In genomic region chr16:13423587-13424355, GRCm38 (mm10) we compare ENCODE assay signal across 30 mouse cellular contexts.
A peak's percentile ranks its signal among the peaks of the same experiment; 100 is the strongest.
DNase-seq lines count a peak whose midpoint lies in the region; ATAC-seq and TF ChIP-seq lines count a peak whose summit lies in the region.
"Had no signal": no experiment of that assay in that cellular context is flagged by ENCODE, and none has a peak within 500 bp of the region (broad histone marks: within the 10 kb centered on the region; RNA-seq: fewer than 3 reads in every experiment).

No protein-coding gene starts in this region.

- no peaks in the 10 kb centered on the region for H3K36me3 ChIP-seq in liver, embryonic 12.5 days
- no peaks in the 10 kb centered on the region for H3K36me3 ChIP-seq in liver, embryonic 11.5 days (ENCODE audit: control insufficient read depth, insufficient read depth, low read length)
- peaks cover 0 to 42% of the 10 kb centered on the region in 2 experiments; a peak in 2 of 4 replicates for H3K36me3 ChIP-seq in MEL (ENCODE audit: control insufficient read depth in 1 of 2, insufficient read depth in 2 of 2, low read length in 2 of 2)
- H3K36me3 ChIP-seq: embryonic facial prominence, embryonic 13.5 days; forebrain, embryonic 10.5 days; forebrain, embryonic 15.5 days; heart, embryonic 15.5 days; hindbrain, embryonic 12.5 days; intestine, embryonic 15.5 days; neural tube, embryonic 15.5 days had no signal

- H3K79me2 ChIP-seq in MEL (ENCODE audit: control insufficient read depth, insufficient read depth, low read length, poor library complexity): no peaks in the 10 kb centered on the region

- H3K4me2 ChIP-seq in liver, embryonic 12.5 days: no peak overlapping the region
- no peak overlapping the region for H3K4me2 ChIP-seq in liver, embryonic 11.5 days
- H3K4me2 ChIP-seq: embryonic facial prominence, embryonic 13.5 days; forebrain, embryonic 15.5 days; heart, embryonic 15.5 days; hindbrain, embryonic 12.5 days; intestine, embryonic 15.5 days; neural tube, embryonic 15.5 days had no signal

- ATAC-seq in liver, embryonic 12.5 days: no peak
- ATAC-seq in liver, embryonic 11.5 days (replicated peaks; ENCODE audit: low FRiP score): no peak
- ATAC-seq in neutrophil, adult 5-6 weeks (ENCODE audit: extremely low read depth, insufficient number of reproducible peaks, low FRiP score, poor library complexity, severe bottlenecking): peak; percentile 81
- ATAC-seq: forebrain, embryonic 15.5 days; intestine, embryonic 15.5 days had no signal

- H3K27me3 ChIP-seq in liver, embryonic 12.5 days (replicated peaks): no peaks in the 10 kb centered on the region
- no peaks in the 10 kb centered on the region for H3K27me3 ChIP-seq in liver, embryonic 11.5 days (replicated peaks; ENCODE audit: control insufficient read depth, insufficient read depth, low read length)
- no peaks in the 10 kb centered on the region for H3K27me3 ChIP-seq in MEL (ENCODE audit: control insufficient read depth in 1 of 2, insufficient read depth in 2 of 2, low read length in 2 of 2)
- H3K27me3 ChIP-seq: embryonic facial prominence, embryonic 13.5 days; forebrain, embryonic 15.5 days; heart, embryonic 15.5 days; hindbrain, embryonic 12.5 days; intestine, embryonic 15.5 days; neural tube, embryonic 15.5 days had no signal

- WGBS in liver, embryonic 12.5 days (ENCODE audit: insufficient replicate concordance): 34% methylated on average over 8 of the region's 8 CpGs
- WGBS in liver, embryonic 11.5 days: 49% methylated on average over 8 of the region's 8 CpGs

- no peak overlapping the region for H3K4me3 ChIP-seq in liver, embryonic 12.5 days
- no peak overlapping the region for H3K4me3 ChIP-seq in liver, embryonic 11.5 days (ENCODE audit: low read depth, low read length)
- no peak overlapping the region for H3K4me3 ChIP-seq in MEL (ENCODE audit: control insufficient read depth in 1 of 2, insufficient read depth in 1 of 2, low read depth in 2 of 2, low read length in 2 of 2)
- H3K4me3 ChIP-seq: embryonic facial prominence, embryonic 13.5 days; forebrain, embryonic 10.5 days; forebrain, embryonic 15.5 days; gastrocnemius, adult 2 months; heart, embryonic 15.5 days; hindbrain, embryonic 12.5 days; intestine, embryonic 15.5 days; neural tube, embryonic 15.5 days had no signal

- H3K27ac ChIP-seq in liver, embryonic 12.5 days: peak overlapping the region; percentile 2; the same call in 1 of the 2 replicates
- no peak overlapping the region for H3K27ac ChIP-seq in liver, embryonic 11.5 days (ENCODE audit: low read depth, low read length)
- H3K27ac ChIP-seq in MEL (ENCODE audit: control insufficient read depth, low read depth, low read length): no peak overlapping the region
- H3K27ac ChIP-seq: embryonic facial prominence, embryonic 13.5 days; forebrain, embryonic 10.5 days; forebrain, embryonic 15.5 days; gastrocnemius, adult 2 months; heart, embryonic 15.5 days; hindbrain, embryonic 12.5 days; hindbrain, postnatal 0 days; intestine, embryonic 15.5 days; liver, embryonic 14.5 days; neural tube, embryonic 15.5 days had no signal

- H3K9me3 ChIP-seq in liver, embryonic 12.5 days (replicated peaks): no peaks in the 10 kb centered on the region
- H3K9me3 ChIP-seq in liver, embryonic 11.5 days (ENCODE audit: control insufficient read depth, low read length): no peaks in the 10 kb centered on the region
- H3K9me3 ChIP-seq in MEL (replicated peaks; ENCODE audit: insufficient read depth, low read length): no peaks in the 10 kb centered on the region
- H3K9me3 ChIP-seq: embryonic facial prominence, embryonic 13.5 days; forebrain, embryonic 10.5 days; forebrain, embryonic 15.5 days; heart, embryonic 15.5 days; hindbrain, embryonic 12.5 days; intestine, embryonic 15.5 days; neural tube, embryonic 15.5 days had no signal

- no peak for DNase-seq in liver, embryonic 11.5 days (ENCODE audit: low spot score)
- DNase-seq in 416B (ENCODE audit: low read depth) (peak; percentile 74), MEL (ENCODE audit: low read depth, low spot score) (peak; percentile 28)
- no peak for DNase-seq in cerebellum, postnatal 36 days
- DNase-seq in kidney, postnatal 4 days: no peak
- DNase-seq: adrenal gland, postnatal 14 days; cerebellum, adult 11 months; cerebellum, adult 9-10 months; gastrocnemius, adult 2 months; gastrocnemius, postnatal 36 days; heart, postnatal 36 days; kidney, adult 2 months; kidney, postnatal 36 days; left cerebral cortex, postnatal 4 days; lung, adult 2 months; lung, postnatal 10 days; midbrain, embryonic 14.5 days; right cerebral cortex, postnatal 25 days; thymus, postnatal 36 days had no signal

- no peak for TF ChIP-seq POLR2A in MEL (IDR thresholded peaks at IDR 0.05; ENCODE audit: control insufficient read depth in 1 of 2, insufficient read depth in 1 of 2, low read depth in 1 of 2, low read length in 2 of 2, poor library complexity in 1 of 2)

- H3K4me1 ChIP-seq in liver, embryonic 12.5 days: peaks cover 37% of the 10 kb centered on the region; the same call in 1 of the 2 replicates
- H3K4me1 ChIP-seq in liver, embryonic 11.5 days (replicated peaks; ENCODE audit: control insufficient read depth, insufficient read depth, low read length): peaks cover 5% of the 10 kb centered on the region
- H3K4me1 ChIP-seq in MEL (ENCODE audit: control insufficient read depth in 1 of 2, insufficient read depth in 2 of 2, low read length in 2 of 2): peaks cover 15 to 45% of the 10 kb centered on the region in 2 experiments
- H3K4me1 ChIP-seq: forebrain, embryonic 10.5 days; forebrain, embryonic 15.5 days; hindbrain, embryonic 12.5 days; intestine, embryonic 15.5 days; neural tube, embryonic 15.5 days had no signal

- H3K9ac ChIP-seq in liver, embryonic 12.5 days: no peak overlapping the region
- no peak overlapping the region for H3K9ac ChIP-seq in liver, embryonic 11.5 days (ENCODE audit: low read depth, low read length)
- no peak overlapping the region for H3K9ac ChIP-seq in MEL (ENCODE audit: control insufficient read depth, low read depth, low read length, poor library complexity, severe bottlenecking)
- H3K9ac ChIP-seq: embryonic facial prominence, embryonic 13.5 days; forebrain, embryonic 15.5 days; heart, embryonic 15.5 days; hindbrain, embryonic 12.5 days; intestine, embryonic 15.5 days; liver, embryonic 14.5 days; neural tube, embryonic 15.5 days had no signal

- no peak for TF ChIP-seq CTCF in MEL (IDR thresholded peaks at IDR 0.05 in 2 of 3, conservative IDR thresholded peaks at IDR 0.05 in 1 of 3; ENCODE audit: control insufficient read depth in 1 of 3, insufficient read depth in 1 of 3, low read depth in 2 of 3, low read length in 3 of 3, poor library complexity in 1 of 3, severe bottlenecking in 1 of 3)

- no peak for TF ChIP-seq RAD21 in MEL (IDR thresholded peaks at IDR 0.05; ENCODE audit: low read depth, low read length)

- 0 out of 4 replicates have a peak, but pooled peaks of 1 of the 2 experiments have one; percentile 8 for TF ChIP-seq EP300 in MEL (IDR thresholded peaks at IDR 0.05; ENCODE audit: low read depth in 1 of 2, low read length in 2 of 2)

TF ChIP-seq in MEL, 35 proteins besides CTCF, POLR2A, EP300 and RAD21:
- TF ChIP-seq ZNF384 (IDR thresholded peaks at IDR 0.05; ENCODE audit: low read depth, low read length): peak; percentile 32; the same call in 1 of the 2 replicates
- TF ChIP-seq ELF1 (IDR thresholded peaks at IDR 0.05; ENCODE audit: low read depth, low read length): no peak

Comparison
In these comparisons a context has a peak if more than half of its experiments do, and no peak if none do; other contexts are left out.
1. DNase-seq: peak in 416B (single experiment) and MEL (single experiment); none in liver, embryonic 11.5 days (single experiment), cerebellum, postnatal 36 days (0 of 2) and kidney, postnatal 4 days (0 of 2).